Mouse (Mus musculus): Measurements from ENCODE around the gene Tgfbr3. TPM values are rescaled to one million over a fixed set of nuclear protein-coding genes. Genes with fewer than 3 reads are reported as not detected.

The Tgfbr3 gene
- polyA plus RNA-seq, 1 experiment: 0.71 TPM

- no peaks in the 10 kb centered on the region for H3K36me3 ChIP-seq (ENCODE audit: control insufficient read depth, insufficient read depth)
- no peaks in the 10 kb centered on the region for H3K27me3 ChIP-seq (ENCODE audit: control insufficient read depth, insufficient read depth, insufficient read length)
- H3K4me3 ChIP-seq: no peak overlapping the region
- TF ChIP-seq TCF3 (IDR thresholded peaks at IDR 0.05; ENCODE audit: insufficient read length, low read depth): no peak
- H3ac ChIP-seq (ENCODE audit: control insufficient read depth, insufficient read length): no peak overlapping the region
- no peaks in the 10 kb centered on the region for H3K79me2 ChIP-seq (ENCODE audit: control insufficient read depth, insufficient read depth)
- peak overlapping the region; percentile 44 for H3K4me2 ChIP-seq (ENCODE audit: low read depth)
Observed at GRCm38 (mm10) chr5:107125131-107125530, 164.3 kb downstream of the Tgfbr3 start.

DNA sequence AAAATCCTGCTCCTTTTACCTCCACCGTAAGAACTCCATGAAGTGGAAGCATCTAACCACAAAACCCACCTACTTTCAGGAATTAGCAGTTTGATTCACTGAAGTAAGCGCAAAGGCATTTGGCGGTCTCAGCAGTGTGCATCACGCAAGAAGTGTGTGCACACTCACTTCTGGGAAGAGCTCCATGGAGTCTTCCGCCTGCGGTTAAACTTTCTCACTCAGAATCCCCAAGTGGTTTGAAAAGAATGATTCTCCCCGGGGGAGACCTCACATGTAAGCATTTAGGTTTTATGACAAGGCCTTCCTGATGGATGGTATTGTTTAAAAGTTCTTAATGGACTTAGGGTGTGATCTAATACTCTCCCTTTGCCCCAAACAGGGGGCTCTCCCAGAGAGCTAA lies 164.9 kb downstream of the Tgfbr3 start:
- peak; percentile 34; the same call in 1 of the 2 replicates for TF ChIP-seq CEBPB (IDR thresholded peaks at IDR 0.05; ENCODE audit: insufficient read depth, poor library complexity, severe bottlenecking)
- no peak for TF ChIP-seq TCF12 (IDR thresholded peaks at IDR 0.05; ENCODE audit: insufficient read depth, poor library complexity, severe bottlenecking)
- Histone ChIP-seq H3K36me3 (ENCODE audit: control insufficient read depth, insufficient read depth) (no peaks in the 10 kb centered on the region), H3K4me3 (no peak overlapping the region), H3ac (ENCODE audit: control insufficient read depth, insufficient read length) (no peak overlapping the region), H3K4me2 (ENCODE audit: low read depth) (peak overlapping the region; percentile 44), H3K27me3 (ENCODE audit: control insufficient read depth, insufficient read depth, insufficient read length) (no peaks in the 10 kb centered on the region), H3K79me2 (ENCODE audit: control insufficient read depth, insufficient read depth) (no peaks in the 10 kb centered on the region)

GRCm38 (mm10) chr5:107122622-107123021 lies 166.8 kb downstream of the Tgfbr3 start:
- H3K4me2 ChIP-seq (ENCODE audit: low read depth): no peak overlapping the region
- no peaks in the 10 kb centered on the region for H3K79me2 ChIP-seq (ENCODE audit: control insufficient read depth, insufficient read depth)
- no peak overlapping the region for H3K4me3 ChIP-seq
- H3K36me3 ChIP-seq (ENCODE audit: control insufficient read depth, insufficient read depth): no peaks in the 10 kb centered on the region
- no peak overlapping the region for H3ac ChIP-seq (ENCODE audit: control insufficient read depth, insufficient read length)
- TF ChIP-seq MYOD1 (IDR thresholded peaks at IDR 0.05; ENCODE audit: control insufficient read depth in 1 of 3, insufficient read length in 2 of 3, low read depth in 2 of 3) (no peak), TCF3 (IDR thresholded peaks at IDR 0.05; ENCODE audit: insufficient read length, low read depth) (no peak), TCF12 (IDR thresholded peaks at IDR 0.05; ENCODE audit: insufficient read depth, poor library complexity, severe bottlenecking) (no peak), SRF (IDR thresholded peaks at IDR 0.05; ENCODE audit: control insufficient read depth, insufficient read length, low read depth) (no peak)
- H3K27me3 ChIP-seq (ENCODE audit: control insufficient read depth, insufficient read depth, insufficient read length): no peaks in the 10 kb centered on the region

GRCm38 (mm10) chr5:107121086-107121485 lies 168.3 kb downstream of the Tgfbr3 start:
- H3ac ChIP-seq (ENCODE audit: control insufficient read depth, insufficient read length): no peak overlapping the region
- no peak overlapping the region for H3K4me3 ChIP-seq
- H3K79me2 ChIP-seq (ENCODE audit: control insufficient read depth, insufficient read depth): no peaks in the 10 kb centered on the region
- TF ChIP-seq MYOG (IDR thresholded peaks at IDR 0.05; ENCODE audit: control insufficient read depth in 1 of 3, insufficient read depth in 1 of 3, insufficient read length in 2 of 3, low read depth in 2 of 3) (no peak), POLR2A (IDR thresholded peaks at IDR 0.05; ENCODE audit: insufficient read length, low read depth) (no peak), CEBPB (IDR thresholded peaks at IDR 0.05; ENCODE audit: insufficient read depth, poor library complexity, severe bottlenecking) (no peak), E2F4 (IDR thresholded peaks at IDR 0.05; ENCODE audit: insufficient read depth) (no peak), USF1 (IDR thresholded peaks at IDR 0.05; ENCODE audit: low read depth) (no peak), TCF3 (IDR thresholded peaks at IDR 0.05; ENCODE audit: insufficient read length, low read depth) (no peak), REST (IDR thresholded peaks at IDR 0.05; ENCODE audit: insufficient read depth, insufficient read length) (no peak), TCF12 (IDR thresholded peaks at IDR 0.05; ENCODE audit: insufficient read depth, poor library complexity, severe bottlenecking) (no peak)
- H3K36me3 ChIP-seq (ENCODE audit: control insufficient read depth, insufficient read depth): no peaks in the 10 kb centered on the region
- no peak overlapping the region for H3K4me2 ChIP-seq (ENCODE audit: low read depth)
- H3K27me3 ChIP-seq (ENCODE audit: control insufficient read depth, insufficient read depth, insufficient read length): no peaks in the 10 kb centered on the region

- no peak overlapping the region for H3K4me2 ChIP-seq (ENCODE audit: low read depth)
- no peak overlapping the region for H3K4me3 ChIP-seq
- H3K79me2 ChIP-seq (ENCODE audit: control insufficient read depth, insufficient read depth): no peaks in the 10 kb centered on the region
- H3ac ChIP-seq (ENCODE audit: control insufficient read depth, insufficient read length): no peak overlapping the region
- no peaks in the 10 kb centered on the region for H3K36me3 ChIP-seq (ENCODE audit: control insufficient read depth, insufficient read depth)
- TF ChIP-seq TCF3 (IDR thresholded peaks at IDR 0.05; ENCODE audit: insufficient read length, low read depth) (no peak), POLR2AphosphoS2 (IDR thresholded peaks at IDR 0.05; ENCODE audit: insufficient read length, low read depth) (no peak), POLR2A (IDR thresholded peaks at IDR 0.05; ENCODE audit: insufficient read length, low read depth) (no peak), MYOD1 (IDR thresholded peaks at IDR 0.05; ENCODE audit: control insufficient read depth in 1 of 3, insufficient read length in 2 of 3, low read depth in 2 of 3) (no peak), MYOG (IDR thresholded peaks at IDR 0.05; ENCODE audit: control insufficient read depth in 1 of 3, insufficient read depth in 1 of 3, insufficient read length in 2 of 3, low read depth in 2 of 3) (no peak), TCF12 (IDR thresholded peaks at IDR 0.05; ENCODE audit: insufficient read depth, poor library complexity, severe bottlenecking) (no peak), REST (IDR thresholded peaks at IDR 0.05; ENCODE audit: insufficient read depth, insufficient read length) (no peak), SRF (IDR thresholded peaks at IDR 0.05; ENCODE audit: control insufficient read depth, insufficient read length, low read depth) (no peak), E2F4 (IDR thresholded peaks at IDR 0.05; ENCODE audit: insufficient read depth) (no peak), MAX (IDR thresholded peaks at IDR 0.05; ENCODE audit: low read depth) (no peak), CEBPB (IDR thresholded peaks at IDR 0.05; ENCODE audit: insufficient read depth, poor library complexity, severe bottlenecking) (no peak), USF1 (IDR thresholded peaks at IDR 0.05; ENCODE audit: low read depth) (no peak)
- no peaks in the 10 kb centered on the region for H3K27me3 ChIP-seq (ENCODE audit: control insufficient read depth, insufficient read depth, insufficient read length)
Observed at GRCm38 (mm10) chr5:107120624-107121023, 168.8 kb downstream of the Tgfbr3 start.

- H3K4me2 ChIP-seq (ENCODE audit: low read depth): no peak overlapping the region
- H3K27me3 ChIP-seq (ENCODE audit: control insufficient read depth, insufficient read depth, insufficient read length): no peaks in the 10 kb centered on the region
- no peaks in the 10 kb centered on the region for H3K79me2 ChIP-seq (ENCODE audit: control insufficient read depth, insufficient read depth)
- no peak overlapping the region for H3ac ChIP-seq (ENCODE audit: control insufficient read depth, insufficient read length)
- no peaks in the 10 kb centered on the region for H3K36me3 ChIP-seq (ENCODE audit: control insufficient read depth, insufficient read depth)
- H3K4me3 ChIP-seq: no peak overlapping the region
- TF ChIP-seq TCF12 (IDR thresholded peaks at IDR 0.05; ENCODE audit: insufficient read depth, poor library complexity, severe bottlenecking): no peak
- no peak for TF ChIP-seq REST (IDR thresholded peaks at IDR 0.05; ENCODE audit: insufficient read depth, insufficient read length)
- no peak for TF ChIP-seq SRF (IDR thresholded peaks at IDR 0.05; ENCODE audit: control insufficient read depth, insufficient read length, low read depth)
Observed at GRCm38 (mm10) chr5:107119896-107120295, 169.5 kb downstream of the Tgfbr3 start.

All from myocyte (in vitro differentiated cells).